Mouse (Mus musculus): Measurements from ENCODE around the gene Cir1. TPM values are rescaled to one million over a fixed set of nuclear protein-coding genes. Genes with fewer than 3 reads are reported as not detected.

Gene Cir1
- 29.8 and 32.7 TPM in 2 replicates for polyA plus RNA-seq (2021; fragmentation: Nextera tagmentation)
- long read RNA-seq, experiment 1, partial matches to known transcripts, result 2 of 10 reads
- long read RNA-seq, experiment 1, other reads (novel, unspliced or antisense), result 8 of 10 reads
- long read RNA-seq, experiment 2, partial matches to known transcripts, result 11 of 30 reads
- long read RNA-seq, experiment 2, other reads (novel, unspliced or antisense), result 19 of 30 reads

DNA sequence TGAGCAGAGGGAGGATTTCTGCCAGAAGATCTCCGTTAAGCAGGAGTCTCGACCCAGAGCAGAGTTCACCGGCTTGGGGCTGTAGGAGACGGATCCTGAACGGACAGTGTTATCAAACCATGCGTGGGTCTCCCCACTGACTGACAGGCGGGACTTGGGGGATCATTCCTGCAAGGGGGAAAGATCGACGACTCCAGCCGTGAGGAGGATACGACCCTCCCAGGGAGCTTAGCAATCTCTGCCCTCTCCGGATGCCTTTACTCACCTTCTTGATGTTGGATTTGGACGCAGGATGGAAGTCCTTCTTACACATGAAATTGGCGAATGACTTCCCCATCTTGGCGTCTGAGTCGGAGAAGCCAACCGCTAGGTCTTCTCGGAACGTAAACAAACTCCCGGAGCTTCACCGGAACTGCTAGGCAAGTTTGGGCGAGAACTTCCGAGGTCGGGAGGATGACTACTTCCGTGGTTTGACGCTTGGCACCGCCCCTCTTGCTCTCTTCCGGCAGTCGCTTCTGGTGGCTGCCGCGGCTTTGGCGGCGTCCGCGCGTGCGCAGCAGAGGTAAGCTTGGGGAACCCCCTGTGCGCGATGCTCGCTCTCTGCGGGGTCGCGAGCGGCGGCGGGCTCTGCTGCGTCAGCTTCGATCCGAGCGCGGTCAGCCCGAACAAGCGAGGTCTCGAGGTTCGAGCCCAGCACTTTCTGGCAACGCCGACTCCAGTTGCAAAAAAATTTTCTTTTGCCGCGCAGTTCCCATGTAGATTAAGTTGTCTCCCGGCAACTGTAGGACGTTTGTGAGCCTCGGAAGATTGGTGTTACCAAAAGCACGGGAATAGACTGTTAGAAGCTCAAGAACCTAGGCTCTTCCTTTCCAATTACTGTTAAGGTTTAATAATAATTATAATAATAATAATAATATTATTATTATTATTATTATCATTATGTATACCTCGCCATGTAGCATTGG lies at the start of gene Cir1, which contains the start of gene Scrn3:
Cir1 (minus strand) TSS at position 550 of the 965 bp plus-strand sequence.
Scrn3 (plus strand) TSS at position 450 of the 965 bp plus-strand sequence.

DNA sequence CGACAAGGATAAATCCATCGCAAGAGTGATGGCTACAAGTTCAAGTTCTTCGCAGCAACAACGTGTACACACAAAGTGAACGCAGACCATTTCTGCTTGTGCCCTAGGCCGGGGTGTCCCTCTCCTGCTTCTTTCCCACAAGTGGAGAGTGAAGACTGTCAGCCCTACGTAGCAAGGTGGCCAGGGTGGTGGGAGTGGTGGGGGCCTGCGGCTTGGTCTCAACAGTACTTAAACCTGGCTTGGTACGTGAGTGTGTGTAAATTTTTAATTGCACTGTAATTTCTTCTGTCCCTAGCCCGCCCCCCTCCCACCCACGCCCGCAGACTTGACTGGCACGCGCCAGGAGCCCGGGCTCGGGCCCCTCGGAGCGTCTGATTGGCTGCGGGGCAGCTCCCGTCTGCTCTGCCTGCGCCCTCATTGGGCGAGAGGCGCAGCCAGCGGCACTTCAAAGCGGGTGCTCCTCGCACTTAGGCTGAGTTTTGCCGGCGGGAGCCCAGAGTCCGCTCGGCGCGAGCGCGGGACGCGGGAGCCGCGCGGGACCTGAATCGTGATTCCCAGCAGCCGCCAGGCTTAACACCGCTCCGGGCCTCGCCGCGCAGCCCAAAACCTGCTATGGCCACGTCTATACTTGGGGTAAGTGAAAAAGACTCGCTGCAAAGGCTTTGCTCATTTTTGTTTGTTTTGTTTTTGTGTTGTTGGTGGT lies 40.9 kb downstream of the Cir1 start, which contains the start of gene Sp9:
Sp9 (plus strand) TSS at position 467 of the 703 bp plus-strand sequence.

Other genes with a start within 250 kb of the Cir1 start
- 169 and 205 TPM in 2 replicates for gene Ola1, start 93.8 kb downstream of the Cir1 start, polyA plus RNA-seq (2021; fragmentation: Nextera tagmentation)
- gene Sp9, start 40.8 kb downstream of the Cir1 start, polyA plus RNA-seq (2021; fragmentation: Nextera tagmentation), result 0.64 and 2.1 TPM in 2 replicates
- 16.4 and 19.4 TPM in 2 replicates for gene Scrn3, start 100 bp downstream of the Cir1 start, polyA plus RNA-seq (2021; fragmentation: Nextera tagmentation)
- 9.7 and 10.8 TPM in 2 replicates for gene Gpr155, start 73.9 kb upstream of the Cir1 start, polyA plus RNA-seq (2021; fragmentation: Nextera tagmentation)
- 0.69 and 1.8 TPM in 2 replicates for gene Wipf1, start 217.0 kb upstream of the Cir1 start, polyA plus RNA-seq (2021; fragmentation: Nextera tagmentation)

Data from left cerebral cortex, adult 6 months (tissue).